Mouse (Mus musculus): ENCODE results near the gene 4930442H23Rik.

The 4930442H23Rik gene

DNA sequence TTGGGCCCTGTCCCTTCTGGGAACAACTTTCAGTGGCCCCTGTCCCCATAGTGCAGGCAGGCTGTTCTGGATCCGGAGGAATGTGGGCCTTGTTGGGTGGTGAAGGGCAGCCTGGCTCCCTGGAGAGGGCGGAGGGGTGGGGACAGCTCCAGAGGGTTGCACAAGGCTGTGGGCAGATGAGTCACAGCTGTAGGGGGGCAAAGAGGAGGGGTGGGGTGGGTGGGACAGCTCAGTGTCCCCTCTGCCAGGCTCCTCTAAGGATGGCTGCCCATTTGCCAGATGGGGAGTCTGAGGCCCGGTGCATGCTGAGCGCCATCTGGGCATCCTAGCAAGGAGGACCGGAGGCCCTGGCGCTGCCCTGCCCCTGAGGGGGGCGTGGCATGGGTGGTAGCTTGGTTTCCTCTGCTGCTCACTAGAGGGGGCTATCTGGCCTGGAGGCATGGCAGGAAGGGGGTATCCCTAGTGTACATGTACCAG lies 40.5 kb downstream of the 4930442H23Rik start:
- peak; percentile 70 for DNase-seq

- peak; percentile 45 for DNase-seq
Observed at GRCm38 (mm10) chr10:81142551-81142981, 41.1 kb downstream of the 4930442H23Rik start.

- no peak for DNase-seq
Observed at GRCm38 (mm10) chr10:81141455-81142210, 42.0 kb downstream of the 4930442H23Rik start.

DNA sequence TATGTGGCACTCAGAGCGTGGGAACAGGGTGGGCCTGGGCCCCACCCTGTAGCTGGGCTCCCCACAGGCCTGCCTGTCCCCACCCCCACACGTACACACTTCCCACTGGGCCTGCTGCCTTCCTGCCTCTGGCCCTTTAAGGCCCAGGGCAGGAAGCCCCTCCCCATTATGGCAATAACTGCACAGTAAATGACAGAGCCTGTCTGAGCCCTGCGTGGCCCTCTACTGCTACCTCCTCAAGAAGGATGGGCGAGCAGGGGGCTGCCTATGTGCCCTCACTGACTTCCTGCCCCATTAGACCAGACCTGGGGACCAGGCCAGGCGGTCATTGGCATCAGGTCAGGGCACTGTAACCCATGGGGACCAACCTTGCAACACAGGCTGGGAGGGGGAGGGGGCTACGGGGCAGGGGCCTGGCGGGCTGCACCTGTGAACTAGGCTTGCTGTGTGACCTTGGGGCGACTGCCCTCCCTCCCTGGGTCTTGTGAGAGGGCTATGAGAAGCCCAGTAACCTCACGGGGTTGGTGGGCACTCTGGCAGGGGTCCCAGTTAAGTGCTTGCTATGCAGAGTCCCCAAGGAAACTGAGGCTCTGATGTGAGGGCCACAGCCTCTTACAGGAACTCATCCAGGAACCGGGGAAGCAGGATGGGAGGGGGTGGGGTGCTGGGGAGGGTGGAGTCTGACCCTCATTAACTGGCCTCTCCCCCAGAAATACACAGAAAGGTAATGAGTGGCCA lies 42.8 kb downstream of the 4930442H23Rik start:
- peak; percentile 48 for DNase-seq

- peak; percentile 57 for DNase-seq
Observed at GRCm38 (mm10) chr10:81140005-81140404, 43.6 kb downstream of the 4930442H23Rik start.

- DNase-seq, result no peak
Observed at GRCm38 (mm10) chr10:81139529-81139846, 44.2 kb downstream of the 4930442H23Rik start.

GRCm38 (mm10) chr10:81138821-81139528 lies 44.7 kb downstream of the 4930442H23Rik start:
- DNase-seq, result peak; percentile 47

GRCm38 (mm10) chr10:81138131-81138782 lies 45.4 kb downstream of the 4930442H23Rik start:
- DNase-seq, result peak; percentile 67

GRCm38 (mm10) chr10:81137252-81138130 lies 46.2 kb downstream of the 4930442H23Rik start:
- peak; percentile 99 for DNase-seq

DNA sequence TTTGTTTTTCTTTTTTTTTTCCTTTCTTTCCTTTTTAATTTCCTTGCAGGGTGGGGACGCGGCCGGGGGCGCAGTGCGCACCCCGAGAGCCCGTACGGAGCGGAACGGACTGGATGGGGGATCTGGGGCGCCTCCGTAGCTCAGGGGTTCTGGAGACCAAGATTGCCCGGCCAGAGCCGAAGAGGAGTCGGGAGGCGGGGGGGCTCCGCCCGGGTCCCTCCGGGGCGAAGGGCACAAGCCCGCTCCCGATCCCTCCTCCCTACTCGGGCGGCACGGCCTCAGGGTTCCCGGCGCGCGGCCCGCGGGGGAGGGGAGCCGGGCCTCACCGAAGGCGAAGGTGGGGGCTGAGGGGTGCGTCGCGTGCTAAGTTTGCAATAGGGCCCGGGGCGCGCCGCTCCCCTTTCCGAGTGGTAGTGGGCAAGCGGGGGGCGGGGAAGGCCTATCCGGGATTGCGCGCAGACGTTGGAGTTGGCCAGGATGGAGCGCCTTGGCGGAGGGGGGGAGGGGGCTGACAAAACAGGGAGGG lies 46.9 kb downstream of the 4930442H23Rik start:
- DNase-seq, result peak; percentile 87

- DNase-seq, result peak; percentile 71
Observed at GRCm38 (mm10) chr10:81135831-81136705, 47.6 kb downstream of the 4930442H23Rik start.

DNA sequence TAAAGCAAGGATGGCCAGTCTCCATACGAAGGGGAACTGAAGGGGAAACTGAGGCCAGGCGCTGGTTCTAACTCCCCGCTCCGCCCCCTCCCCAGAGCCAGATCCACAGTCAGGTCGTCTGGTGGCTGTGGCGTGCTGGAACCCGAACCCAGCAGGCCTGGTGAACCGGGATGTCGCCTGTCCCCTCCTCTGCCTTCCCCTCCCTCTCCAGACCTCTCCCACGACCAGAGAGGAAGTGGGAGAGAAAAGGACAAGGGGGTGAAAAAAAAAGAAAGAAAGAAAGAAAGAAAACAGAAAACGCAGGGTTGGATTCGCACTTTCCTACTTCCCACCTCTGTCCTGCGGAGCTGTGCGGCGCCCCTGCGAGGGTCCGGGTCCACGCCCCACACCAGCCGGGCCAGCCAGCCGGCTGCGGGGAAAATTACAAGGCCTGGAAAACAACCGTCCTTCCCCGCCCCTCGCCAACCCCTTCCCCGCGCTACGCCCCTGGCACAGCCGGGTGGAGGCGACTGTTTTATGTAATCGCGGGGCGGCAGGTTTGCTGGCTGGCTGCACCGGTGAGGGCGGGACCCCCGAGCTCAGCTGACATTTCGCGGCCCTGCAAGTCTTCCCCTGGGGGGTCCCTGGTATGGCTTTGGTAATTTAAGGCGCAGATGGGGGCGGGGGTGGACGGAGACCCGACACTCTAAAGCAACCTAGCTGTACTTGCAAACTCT lies 48.5 kb downstream of the 4930442H23Rik start, which contains the start of gene Zbtb7a:
Gene Zbtb7a, plus strand, starts transcription at position 255 of the 716 bp plus-strand sequence.
- peak; percentile 58 for DNase-seq

GRCm38 (mm10) chr10:81134181-81134587 lies 49.5 kb downstream of the 4930442H23Rik start:
- DNase-seq, result peak; percentile 53
